Mouse (Mus musculus) gonadal fat pad, adult 2 months (tissue): ENCODE measurements around the gene Cd80. TPM values are rescaled to one million over a fixed set of nuclear protein-coding genes. Genes with fewer than 3 reads are reported as not detected.

Experiments
- DNase-seq: peaks from one replicate; pipeline ENCODE4 v3.0.0-alpha.2; 2012; ENCODE audit warnings: low read depth
- polyA plus RNA-seq: library from polyadenylated mRNA; depleted of rRNA; stranded (reverse); fragments of >200 nt; gene quantifications from 2 replicates; pipeline ENCODE4 v1.2.3, GENCODE M21; 2012

Gene Cd80
- polyA plus RNA-seq, 1 experiment, result 1.1 TPM

DNA sequence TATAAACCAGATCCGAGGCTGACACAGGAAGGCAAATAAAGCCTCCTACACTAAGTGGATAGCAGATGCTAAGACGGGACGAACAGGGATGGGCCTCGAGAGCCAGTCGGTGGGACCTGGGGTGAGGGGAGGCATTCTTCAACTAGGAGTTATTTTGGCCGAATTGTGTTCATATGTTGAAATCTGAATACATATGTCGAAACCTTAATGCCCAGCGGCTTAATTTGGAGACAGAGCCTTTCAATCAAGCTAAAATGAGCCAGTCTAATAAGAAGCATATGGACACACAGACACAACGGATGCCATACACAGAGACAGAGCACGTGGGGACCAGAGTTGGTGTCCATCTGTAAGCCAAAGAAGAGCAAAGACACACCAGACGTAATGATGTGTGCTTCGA lies 6.9 kb upstream of the Cd80 start:
- DNase-seq, result no peak

GRCm38 (mm10) chr16:38450707-38451106 lies 4.7 kb upstream of the Cd80 start:
- DNase-seq, result no peak

DNA sequence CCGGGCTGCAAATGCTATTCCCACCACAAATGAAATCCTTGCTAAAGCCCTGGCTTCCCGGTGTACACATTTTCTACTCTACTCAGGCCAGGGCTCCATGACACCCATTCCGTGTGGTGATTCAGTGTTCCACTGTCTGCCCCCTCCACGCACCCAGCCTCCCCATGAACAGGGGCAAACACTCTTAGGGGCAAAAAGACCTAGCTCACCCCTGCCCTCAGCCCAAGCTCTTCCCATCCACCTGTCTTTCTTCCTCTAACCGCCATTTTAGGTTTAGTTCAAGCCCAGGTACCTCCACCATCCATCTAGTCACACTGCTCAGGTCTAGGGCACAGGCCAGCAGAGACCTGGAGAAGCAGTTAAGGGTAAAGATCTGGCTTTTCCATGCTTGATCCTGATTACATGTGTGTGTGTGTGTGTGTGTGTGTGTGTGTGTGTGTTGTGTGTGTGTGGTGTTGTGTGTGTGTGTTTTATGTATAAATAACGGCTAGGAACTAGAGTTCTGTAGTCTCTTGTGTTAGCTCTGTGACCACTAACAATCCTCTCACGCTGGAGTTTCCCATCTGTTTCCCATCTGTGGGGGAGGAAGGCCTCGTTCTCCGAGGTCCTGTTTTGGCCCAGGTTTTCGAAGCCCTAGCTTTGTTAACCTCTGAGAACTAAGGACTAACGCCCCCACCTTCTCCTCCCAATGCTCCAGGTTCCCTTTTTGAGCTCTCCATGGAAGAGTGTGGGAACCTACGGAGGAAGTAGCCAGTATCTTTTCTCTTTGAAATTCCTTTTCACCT lies 3.7 kb upstream of the Cd80 start:
- no peak for DNase-seq

DNA sequence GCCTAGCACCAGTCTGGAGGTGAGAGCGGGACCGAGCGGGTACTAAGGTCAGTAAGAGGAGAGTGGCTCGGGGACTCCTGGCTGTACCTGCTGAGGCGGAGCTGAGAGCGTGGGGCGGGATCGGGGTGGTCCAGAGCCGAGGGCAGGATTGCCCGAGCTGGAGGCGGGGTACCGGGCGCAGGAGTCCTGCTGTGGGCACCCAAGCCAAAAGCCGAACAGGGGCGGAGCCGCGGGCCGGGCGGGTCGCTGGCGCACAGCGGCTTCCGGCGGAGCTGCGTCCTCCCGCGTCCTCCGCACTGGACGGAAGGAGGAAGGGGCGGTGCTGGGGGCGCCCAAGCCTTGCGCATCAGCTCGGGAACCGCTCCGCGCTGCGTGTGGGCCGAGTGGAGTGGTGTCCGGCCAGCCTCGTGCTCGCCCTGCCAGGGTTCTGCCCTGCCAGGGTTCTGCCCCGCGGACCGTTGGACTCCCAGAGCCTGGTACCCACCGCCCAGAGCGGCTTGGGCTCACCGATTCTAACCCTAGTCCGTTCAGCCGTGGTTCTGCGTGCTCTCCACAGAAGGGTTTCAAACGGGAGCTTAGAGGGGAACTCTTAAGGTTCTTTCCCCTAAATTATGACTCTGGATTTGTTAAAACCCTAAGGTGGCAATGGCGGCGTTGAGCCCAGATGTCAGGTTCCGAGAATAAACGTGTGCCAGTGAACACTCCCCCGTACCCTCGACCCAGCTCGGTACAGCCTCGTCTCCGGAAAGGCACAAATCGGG lies 2.7 kb upstream of the Cd80 start, which contains the start of gene Adprh:
Adprh (minus strand) TSS at position 262 of the 761 bp plus-strand sequence.
- no peak for DNase-seq

DNA sequence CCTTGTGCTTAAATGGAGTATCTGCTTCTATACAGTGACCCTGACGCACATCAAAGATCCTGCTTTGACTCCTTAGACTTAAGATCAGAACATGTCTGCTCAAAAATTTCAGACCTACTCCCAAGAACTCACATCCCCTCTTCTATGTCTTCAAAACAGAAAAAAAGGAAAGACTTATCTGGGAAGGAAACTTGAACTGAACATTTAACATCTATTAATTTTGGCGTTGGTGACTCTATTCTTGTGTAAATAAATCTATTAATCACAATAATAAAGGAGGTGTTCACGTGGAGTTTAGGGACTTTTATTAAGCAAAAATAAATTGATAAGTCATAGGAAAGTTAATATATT lies 2.2 kb upstream of the Cd80 start:
- DNase-seq, result no peak

DNA sequence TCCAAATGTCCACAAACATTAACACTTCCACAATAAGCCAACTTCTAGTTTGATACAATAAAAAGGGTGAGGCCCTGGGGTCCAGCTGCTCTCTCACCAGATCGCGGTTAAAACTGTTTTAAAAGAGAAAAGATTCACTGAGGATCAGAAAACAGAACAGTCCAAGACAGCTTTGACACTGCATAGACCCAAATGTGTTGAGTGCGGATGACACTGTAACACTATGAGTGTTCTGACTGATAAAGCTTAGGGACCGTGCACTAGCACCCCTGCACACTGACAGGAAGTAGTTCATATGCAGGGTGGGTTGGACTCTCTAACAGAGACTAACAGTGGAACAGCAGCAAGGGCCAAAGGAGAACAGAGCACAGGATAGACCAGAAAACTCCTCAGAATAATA lies 1.4 kb upstream of the Cd80 start:
- DNase-seq, result no peak

DNA sequence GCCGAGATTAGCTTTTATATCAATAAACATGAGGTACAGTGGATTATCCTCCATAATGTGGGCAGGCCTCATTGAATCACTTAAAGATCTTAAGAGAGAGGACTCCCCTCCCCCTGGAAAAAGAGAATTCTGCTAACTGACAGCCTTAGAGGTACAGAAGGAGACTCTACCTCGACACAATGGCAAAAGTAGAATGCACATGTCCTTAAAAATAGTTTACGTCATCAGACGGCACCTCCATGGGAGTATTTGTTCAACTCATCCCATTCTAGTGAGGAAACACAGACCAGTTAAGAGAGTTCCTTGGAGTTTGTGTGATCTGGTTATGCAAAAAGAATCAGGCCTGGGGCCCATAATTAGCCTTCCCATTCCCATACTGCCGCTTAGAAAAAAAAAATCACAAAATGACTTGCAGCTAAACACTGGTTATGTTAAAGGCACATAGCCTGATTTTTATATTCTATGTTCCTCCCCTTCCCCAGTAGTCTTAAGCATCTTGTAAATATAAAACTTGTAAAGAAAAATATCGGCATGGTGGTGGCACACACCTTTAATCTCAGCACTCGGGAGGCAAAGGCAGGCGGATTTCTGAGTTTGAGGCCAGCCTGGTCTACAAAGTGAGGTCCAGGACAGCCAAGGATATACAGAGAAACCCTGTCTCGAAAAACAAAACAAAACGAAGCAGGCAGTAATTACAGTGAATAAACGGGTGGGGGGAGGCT lies 667 bp upstream of the Cd80 start:
- DNase-seq, result no peak

- DNase-seq, result no peak
Measured at GRCm38 (mm10) chr16:38456812-38457567, 1.6 kb downstream of the Cd80 start.

- DNase-seq, result no peak
Measured at GRCm38 (mm10) chr16:38458600-38459280, 3.4 kb downstream of the Cd80 start.

DNA sequence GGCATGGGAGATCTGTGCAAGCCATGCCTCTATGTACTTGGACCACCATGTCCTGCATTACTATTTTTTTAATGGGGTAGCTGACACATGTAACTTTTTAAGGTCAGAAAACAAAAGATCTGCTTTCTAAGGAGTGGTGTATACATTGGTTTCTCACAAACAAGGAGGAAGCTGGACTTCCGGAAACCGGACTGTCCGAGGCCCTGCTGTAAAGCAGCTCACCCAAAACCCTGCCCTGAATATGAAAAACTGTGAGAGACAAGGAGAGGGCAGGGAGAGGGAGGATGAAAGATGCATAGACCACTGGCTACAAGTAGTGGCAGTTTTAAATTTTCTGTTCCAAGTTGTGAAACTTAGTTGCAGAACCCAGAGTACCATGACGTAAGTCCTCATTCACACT lies 4.6 kb downstream of the Cd80 start:
- DNase-seq, result no peak

- no peak for DNase-seq
Measured at GRCm38 (mm10) chr16:38461749-38462148, 6.4 kb downstream of the Cd80 start.

- no peak for DNase-seq
Measured at GRCm38 (mm10) chr16:38462161-38462560, 6.8 kb downstream of the Cd80 start.

DNA sequence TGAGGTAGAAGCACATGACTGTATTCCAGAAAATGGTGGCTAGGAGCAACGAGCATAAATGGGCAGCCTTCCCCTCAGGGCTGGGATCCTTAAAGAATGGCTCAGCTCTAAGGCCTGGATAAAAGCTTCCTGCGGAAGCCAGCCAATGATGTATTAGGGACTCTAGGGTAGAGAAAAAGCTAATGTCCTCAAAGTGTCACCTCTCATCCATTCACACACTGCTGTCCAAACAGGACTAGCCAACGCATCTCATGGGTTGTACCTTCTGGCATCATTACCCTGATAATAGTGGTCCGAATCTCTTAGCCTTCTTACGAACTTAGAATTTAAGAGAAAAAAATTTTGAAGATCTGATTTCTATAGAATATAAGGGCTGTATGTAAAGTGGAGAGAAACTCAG lies 7.9 kb downstream of the Cd80 start:
- DNase-seq, result no peak

DNA sequence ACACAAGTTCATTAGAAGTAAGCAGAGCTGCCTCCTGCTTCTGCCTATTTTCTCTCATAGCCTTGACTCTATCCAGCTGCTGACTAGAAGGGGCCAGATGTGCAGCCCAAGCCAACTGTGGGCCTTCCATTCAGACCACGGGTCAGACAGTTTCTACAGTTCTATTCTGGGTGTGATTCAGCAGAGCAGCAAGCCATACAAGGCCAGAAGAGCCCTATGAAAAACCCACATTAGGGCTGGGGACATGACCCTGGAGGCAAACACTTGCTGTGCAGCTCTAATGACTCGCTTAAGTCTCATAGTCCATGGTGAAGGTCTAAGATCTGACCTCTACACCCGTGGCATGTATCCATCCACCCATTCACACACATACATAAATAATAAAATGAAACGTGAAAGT lies 10.7 kb downstream of the Cd80 start:
- no peak for DNase-seq

GRCm38 (mm10) chr16:38467091-38467916 lies 11.9 kb downstream of the Cd80 start:
- no peak for DNase-seq

- DNase-seq, result no peak
Measured at GRCm38 (mm10) chr16:38467917-38468705, 12.8 kb downstream of the Cd80 start.

GRCm38 (mm10) chr16:38468706-38469018 lies 13.3 kb downstream of the Cd80 start:
- no peak for DNase-seq

DNA sequence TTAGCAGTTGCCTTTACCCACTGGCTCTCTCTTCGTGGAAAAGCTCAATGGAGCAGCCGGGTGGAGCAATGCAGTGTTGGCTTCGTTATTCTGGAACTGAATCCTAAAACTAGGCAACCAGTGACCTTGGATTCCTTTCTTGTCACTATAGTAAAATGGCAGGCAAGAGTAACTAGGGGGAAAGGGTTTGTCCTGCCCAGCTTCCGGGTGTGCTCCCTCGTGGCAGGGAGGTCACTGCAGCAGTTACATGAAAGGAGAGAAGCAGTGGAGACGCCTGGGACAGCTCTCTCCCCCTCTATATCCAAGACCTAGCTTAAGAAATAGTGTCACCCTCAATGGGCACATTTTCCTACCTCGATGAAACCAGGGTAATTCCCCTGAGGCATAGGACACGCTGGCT lies 14.1 kb downstream of the Cd80 start:
- no peak for DNase-seq

DNA sequence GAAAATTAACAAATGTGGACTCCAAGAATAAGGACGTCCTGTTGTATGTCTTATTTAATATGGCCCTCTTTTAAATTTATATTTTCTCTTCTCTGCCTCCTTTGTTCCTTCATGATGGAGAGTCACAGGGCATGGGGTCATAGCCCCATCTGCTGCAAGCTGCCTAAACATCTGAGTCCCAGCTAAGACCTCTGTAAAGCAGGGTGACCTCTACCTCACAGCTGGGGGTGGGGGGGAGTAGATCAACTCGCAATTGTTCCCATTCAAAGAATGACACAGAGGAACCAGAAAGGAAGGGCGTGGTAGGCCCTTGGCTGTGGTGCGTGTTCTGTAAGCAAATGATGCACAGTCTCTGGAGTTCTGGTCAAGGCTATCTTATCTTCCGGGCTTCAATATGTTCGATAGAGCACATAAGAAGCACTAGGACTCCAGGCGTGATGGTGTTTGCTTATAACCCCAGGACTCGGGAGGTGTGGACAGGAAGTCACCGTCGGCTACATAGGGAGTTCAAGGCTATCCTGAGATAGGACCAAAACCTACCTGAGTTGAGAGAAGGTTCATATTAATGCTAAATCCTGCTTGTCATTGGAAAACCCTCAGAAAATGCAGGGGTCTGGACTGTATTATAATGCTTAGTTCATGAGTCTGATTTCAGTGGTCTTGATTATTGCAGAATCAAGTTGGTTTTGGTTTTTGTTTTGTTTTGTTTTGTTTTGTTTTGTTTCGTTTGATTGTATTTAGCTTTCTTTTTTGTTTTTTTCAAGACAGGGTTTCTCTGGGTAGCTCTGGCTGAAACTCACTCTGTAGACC lies 16.5 kb downstream of the Cd80 start:
- DNase-seq, result no peak
